Mouse (Mus musculus): Measurements from ENCODE around the gene Dnali1.
A peak's percentile ranks its signal among the peaks of the same experiment; 100 is the strongest.

The Dnali1 gene

GRCm38 (mm10) chr4:125065517-125066307 lies at the start of gene Dnali1:
Gene Dnali1 (minus strand): TSS chr4:125065703.
- DNase-seq (ENCODE audit: low read depth, low spot score) = peak; percentile 68

GRCm38 (mm10) chr4:125115081-125115480 lies 49.6 kb upstream of the Dnali1 start:
- peak; percentile 48 for DNase-seq (ENCODE audit: low read depth, low spot score)

- peak; percentile 78 for DNase-seq (ENCODE audit: low read depth, low spot score)
Measured at GRCm38 (mm10) chr4:125114638-125115037, 49.1 kb upstream of the Dnali1 start.

GRCm38 (mm10) chr4:125105354-125105753 lies 39.9 kb upstream of the Dnali1 start:
- no peak for DNase-seq (ENCODE audit: low read depth, low spot score)

- DNase-seq (ENCODE audit: low read depth, low spot score) = no peak
Measured at GRCm38 (mm10) chr4:125101334-125101733, 35.8 kb upstream of the Dnali1 start.

GRCm38 (mm10) chr4:125099458-125099857 lies 34.0 kb upstream of the Dnali1 start:
- DNase-seq (ENCODE audit: low read depth, low spot score) = peak; percentile 83

GRCm38 (mm10) chr4:125097412-125097811 lies 31.9 kb upstream of the Dnali1 start:
- no peak for DNase-seq (ENCODE audit: low read depth, low spot score)

- DNase-seq (ENCODE audit: low read depth, low spot score) = no peak
Measured at GRCm38 (mm10) chr4:125096066-125096465, 30.6 kb upstream of the Dnali1 start.

- DNase-seq (ENCODE audit: low read depth, low spot score) = no peak
Measured at GRCm38 (mm10) chr4:125093031-125093430, 27.5 kb upstream of the Dnali1 start.

- peak; percentile 75 for DNase-seq (ENCODE audit: low read depth, low spot score)
Measured at GRCm38 (mm10) chr4:125085346-125085841, 19.9 kb upstream of the Dnali1 start.

- peak; percentile 93 for DNase-seq (ENCODE audit: low read depth, low spot score)
Measured at GRCm38 (mm10) chr4:125084403-125085345, 19.2 kb upstream of the Dnali1 start, which contains the start of gene Meaf6. Gene Meaf6 (plus strand): TSS chr4:125085134.

- DNase-seq (ENCODE audit: low read depth, low spot score) = no peak
Measured at GRCm38 (mm10) chr4:125078698-125079097, 13.2 kb upstream of the Dnali1 start.

GRCm38 (mm10) chr4:125077700-125078099 lies 12.2 kb upstream of the Dnali1 start:
- DNase-seq (ENCODE audit: low read depth, low spot score) = no peak

GRCm38 (mm10) chr4:125066490-125067370 lies 1.2 kb upstream of the Dnali1 start, which contains the start of gene Snip1:
Gene Snip1 (plus strand): TSS chr4:125066672.
- DNase-seq (ENCODE audit: low read depth, low spot score) = peak; percentile 97

GRCm38 (mm10) chr4:125063829-125064228 lies 1.7 kb downstream of the Dnali1 start:
- DNase-seq (ENCODE audit: low read depth, low spot score) = no peak

GRCm38 (mm10) chr4:125059025-125059424 lies 6.5 kb downstream of the Dnali1 start:
- DNase-seq (ENCODE audit: low read depth, low spot score) = peak; percentile 78

GRCm38 (mm10) chr4:125058033-125058432 lies 7.5 kb downstream of the Dnali1 start:
- no peak for DNase-seq (ENCODE audit: low read depth, low spot score)

GRCm38 (mm10) chr4:125057273-125057672 lies 8.2 kb downstream of the Dnali1 start:
- no peak for DNase-seq (ENCODE audit: low read depth, low spot score)

- no peak for DNase-seq (ENCODE audit: low read depth, low spot score)
Measured at GRCm38 (mm10) chr4:125056476-125056875, 9.0 kb downstream of the Dnali1 start.

GRCm38 (mm10) chr4:125055385-125055784 lies 10.1 kb downstream of the Dnali1 start:
- DNase-seq (ENCODE audit: low read depth, low spot score) = no peak

GRCm38 (mm10) chr4:125044454-125044853 lies 21.0 kb downstream of the Dnali1 start:
- DNase-seq (ENCODE audit: low read depth, low spot score) = no peak

All from A20 (cell line).